Mouse (Mus musculus): ENCODE data around the gene Itpr3.

Gene Itpr3

DNA sequence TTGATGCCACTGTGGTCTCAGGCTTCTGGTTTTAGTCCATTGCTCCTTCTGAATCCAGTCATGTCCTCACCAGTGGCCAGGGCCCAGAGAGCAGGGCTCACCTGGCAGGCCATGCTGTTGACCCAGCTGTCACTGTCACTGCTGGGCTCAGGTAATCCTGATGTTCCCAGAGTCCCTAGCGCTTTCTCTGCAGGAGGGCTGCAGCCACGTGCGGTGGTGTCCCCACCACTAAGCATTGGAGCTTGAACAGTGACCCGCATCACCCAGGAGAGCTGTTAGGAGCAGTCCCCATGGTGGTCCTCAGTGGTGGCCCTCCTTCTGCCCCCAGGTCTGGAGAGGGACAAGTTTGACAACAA, 62.4 kb downstream of the Itpr3 start:
- DNase-seq (ENCODE audit: low spot score): no peak

DNA sequence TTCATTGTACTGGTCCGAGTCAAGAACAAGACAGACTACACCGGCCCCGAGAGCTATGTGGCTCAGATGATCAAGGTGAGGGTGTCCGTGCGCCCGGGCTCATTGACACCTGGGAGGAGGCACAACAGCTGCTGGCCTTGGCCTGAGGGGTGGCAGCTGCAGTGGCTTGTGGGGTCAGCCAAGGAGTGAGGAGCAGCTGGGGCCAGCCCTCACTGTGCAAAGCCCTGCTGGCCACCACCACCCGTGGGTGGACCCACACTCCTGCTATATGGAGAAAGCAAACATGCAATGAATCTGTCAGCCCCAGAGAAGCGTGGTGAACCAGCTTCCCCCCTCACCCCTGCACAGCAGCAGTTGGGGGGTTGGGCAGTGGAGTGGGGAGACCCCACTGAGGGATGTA, 62.9 kb downstream of the Itpr3 start:
- no peak for DNase-seq (ENCODE audit: low spot score)

DNA sequence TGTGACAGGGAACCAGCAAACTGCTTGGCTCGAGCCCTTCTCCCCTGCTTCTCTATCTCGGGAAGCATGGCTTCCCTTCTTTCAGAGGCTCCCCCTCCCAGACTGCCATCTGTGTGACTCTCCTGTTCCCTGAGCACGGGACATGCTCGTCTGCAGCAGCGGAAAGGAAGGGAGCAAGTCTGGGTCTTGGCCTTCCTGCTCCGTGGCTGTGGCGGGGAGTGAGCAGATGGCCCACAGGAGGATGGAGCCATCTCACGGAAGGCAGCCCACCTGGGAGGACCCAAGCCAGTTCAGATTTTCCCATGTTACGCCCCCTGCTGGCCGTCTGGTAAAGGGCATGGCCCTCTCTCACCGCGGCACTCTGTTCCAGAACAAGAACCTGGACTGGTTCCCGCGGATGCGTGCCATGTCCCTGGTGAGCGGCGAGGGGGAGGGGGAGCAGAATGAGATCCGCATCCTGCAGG, 63.5 kb downstream of the Itpr3 start:
- peak; percentile 47 for DNase-seq (ENCODE audit: low spot score)

DNA sequence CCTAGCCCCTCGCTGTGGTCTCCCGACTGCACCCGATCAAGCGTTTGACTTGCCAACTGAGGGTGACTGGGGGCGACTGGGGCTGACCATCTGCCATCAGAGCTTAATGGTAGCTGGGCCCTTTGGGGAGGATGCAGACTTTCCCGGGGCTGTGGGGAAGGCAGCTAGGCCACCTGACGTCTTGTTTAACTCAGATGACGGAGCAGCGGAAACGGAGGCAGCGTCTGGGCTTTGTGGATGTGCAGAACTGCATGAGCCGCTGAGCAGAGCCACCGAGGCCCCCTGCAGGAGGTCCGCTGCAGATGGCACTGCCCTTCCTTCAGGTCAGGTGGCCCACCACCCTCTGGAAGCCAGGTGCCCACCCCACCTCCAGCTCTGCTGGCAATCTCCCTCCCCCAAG, 64.2 kb downstream of the Itpr3 start:
- DNase-seq (ENCODE audit: low spot score): no peak

DNA sequence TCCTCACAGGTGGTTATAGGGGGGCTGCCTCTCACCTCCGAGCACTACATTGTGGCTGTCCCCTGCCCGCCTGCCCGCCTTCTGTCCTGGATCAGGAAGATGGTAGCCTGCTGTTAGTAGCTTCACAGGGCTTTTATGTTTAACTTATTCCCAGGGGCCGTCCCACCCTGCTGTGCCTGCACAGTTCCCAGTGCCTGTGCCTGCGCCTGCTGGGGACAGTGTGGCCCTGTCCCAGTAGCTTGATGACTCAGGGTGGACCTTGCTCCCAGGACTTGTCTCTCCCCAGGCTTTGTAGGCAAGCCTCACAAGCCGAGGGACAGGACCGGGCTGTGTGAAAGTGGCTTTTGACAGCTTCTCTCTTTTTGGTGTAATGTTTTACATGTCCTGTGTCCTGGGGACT, 64.7 kb downstream of the Itpr3 start:
- DNase-seq (ENCODE audit: low spot score): peak; percentile 76

DNA sequence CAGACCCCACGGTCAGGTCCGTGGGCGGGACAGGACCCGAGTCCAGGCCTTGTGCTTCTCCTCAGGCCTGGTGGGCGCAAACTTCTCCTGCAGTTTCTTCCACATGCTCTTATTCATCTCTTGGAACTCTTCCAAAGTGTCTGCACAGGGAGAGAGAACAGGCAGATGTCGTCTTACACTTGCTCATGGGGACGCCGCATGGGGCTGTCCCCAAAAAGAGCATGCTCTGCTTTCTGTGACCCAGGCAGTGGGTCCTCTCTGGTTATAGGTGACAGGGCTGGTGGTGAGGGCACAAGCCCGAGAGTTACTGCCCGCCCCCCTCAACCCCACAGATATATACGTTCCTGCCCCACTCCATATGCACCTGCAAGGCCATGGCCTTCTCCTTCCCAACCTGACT, 65.6 kb downstream of the Itpr3 start:
- no peak for DNase-seq (ENCODE audit: low spot score)

DNA sequence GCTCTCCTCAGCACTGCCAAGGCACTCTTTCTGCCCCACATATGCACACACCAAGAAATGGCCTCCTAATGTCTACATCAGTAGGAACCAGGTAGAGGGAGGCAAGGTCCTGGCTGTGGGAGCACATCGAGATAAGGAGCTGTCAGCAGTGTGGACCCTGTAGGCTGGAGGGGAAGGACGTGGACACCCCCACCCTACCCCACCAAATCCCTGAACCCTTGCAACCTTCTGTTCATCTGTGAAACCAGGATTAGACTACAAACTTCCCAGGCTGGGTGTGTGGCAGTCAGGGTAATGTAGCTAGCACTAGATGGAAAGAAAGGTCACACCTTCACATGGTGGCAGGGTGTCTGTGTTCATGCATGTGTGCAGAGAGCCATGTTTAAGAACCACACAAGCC, 66.0 kb downstream of the Itpr3 start:
- DNase-seq (ENCODE audit: low spot score): no peak

DNA sequence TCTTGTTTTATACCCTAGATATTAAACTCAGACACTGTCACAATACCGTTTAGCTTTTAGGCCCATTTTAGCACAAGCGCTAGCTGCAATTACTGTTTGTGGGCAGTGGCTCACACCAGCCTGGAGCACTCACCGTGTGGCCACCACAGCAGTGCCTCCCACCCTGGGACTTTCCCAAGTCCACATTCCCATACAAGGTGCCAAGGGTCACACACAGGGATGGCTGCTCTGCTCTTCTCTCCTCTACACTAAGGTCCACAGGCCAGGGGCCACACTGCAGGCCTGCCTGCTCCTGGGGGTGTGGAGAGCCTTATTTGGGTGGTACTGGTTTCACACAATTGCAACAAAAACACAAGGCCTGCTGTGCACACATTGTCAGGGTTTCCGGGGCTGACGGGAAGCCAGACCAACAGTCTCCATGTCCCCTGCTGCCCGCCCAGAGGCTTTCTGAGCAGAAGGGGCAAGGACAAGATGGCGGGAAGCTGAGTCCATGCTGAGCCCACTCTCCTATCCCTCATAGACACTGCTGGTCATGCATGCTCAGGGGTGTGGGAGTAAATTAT, 66.8 kb downstream of the Itpr3 start:
- DNase-seq (ENCODE audit: low spot score): no peak

DNA sequence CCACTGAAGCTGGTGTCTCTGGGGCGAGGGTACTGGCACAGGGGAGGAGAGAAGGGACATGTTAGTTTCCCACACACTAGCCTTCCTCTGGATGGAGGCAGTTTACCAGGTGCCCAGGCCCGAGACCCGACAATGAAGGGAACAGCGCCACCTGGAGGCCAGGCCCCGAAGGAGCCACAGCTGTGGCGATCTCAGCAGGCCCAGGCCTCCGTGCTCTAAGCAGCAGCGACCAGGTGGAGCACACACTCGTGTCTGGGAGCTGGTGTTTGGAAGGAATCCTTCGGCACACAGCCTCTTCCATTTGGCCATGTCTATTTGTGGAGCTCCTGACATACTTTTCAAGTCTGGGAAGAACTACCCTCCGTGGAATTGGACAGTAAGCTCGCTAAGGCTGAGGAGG, 68.1 kb downstream of the Itpr3 start:
- DNase-seq (ENCODE audit: low spot score): peak; percentile 49

DNA sequence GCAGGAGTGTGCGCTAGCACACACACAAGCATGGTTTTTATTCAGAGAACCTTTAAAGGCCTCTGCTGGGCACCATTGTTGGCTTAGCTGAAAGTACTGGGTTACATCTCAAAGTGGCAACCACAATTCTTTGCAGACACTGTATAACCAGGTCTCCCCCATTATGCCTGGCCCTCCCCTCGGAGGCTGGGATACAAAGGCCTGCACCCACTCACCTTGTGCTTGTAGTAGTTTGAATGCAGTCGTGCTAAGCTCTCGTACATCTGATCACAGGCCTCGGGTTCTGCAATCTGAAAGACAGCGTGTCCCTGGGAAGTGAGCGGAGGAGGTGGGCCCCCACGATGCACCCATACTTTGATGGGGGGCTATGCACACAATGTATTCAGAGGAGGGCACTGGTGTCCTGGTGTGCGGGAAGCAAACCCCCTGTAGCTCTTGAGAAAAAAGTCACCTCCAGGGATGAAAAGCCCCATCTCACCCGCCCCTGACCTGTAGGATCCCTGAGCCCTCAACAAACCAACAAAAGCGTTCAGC, 68.6 kb downstream of the Itpr3 start:
- DNase-seq (ENCODE audit: low spot score): no peak

DNA sequence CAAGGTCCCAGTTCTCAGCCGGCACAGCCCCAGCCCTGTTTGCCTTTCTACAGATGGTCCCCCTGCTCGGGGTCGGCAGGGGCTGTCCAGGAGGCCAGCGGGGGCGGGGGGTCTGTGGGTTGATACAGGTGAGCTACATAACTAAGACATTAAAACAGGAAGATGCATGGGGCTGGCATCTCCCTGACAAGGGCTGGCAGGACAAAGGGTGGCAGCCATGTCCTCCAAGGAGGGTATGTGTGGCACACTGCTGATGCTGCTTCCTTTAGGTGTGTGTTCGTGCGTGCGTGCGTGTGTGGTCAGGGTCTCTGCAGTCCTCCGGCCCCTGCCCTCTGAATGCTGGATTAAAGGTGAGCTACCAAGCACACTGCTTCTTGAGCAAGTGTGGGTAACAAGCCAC, 69.9 kb downstream of the Itpr3 start:
- DNase-seq (ENCODE audit: low spot score): no peak

DNA sequence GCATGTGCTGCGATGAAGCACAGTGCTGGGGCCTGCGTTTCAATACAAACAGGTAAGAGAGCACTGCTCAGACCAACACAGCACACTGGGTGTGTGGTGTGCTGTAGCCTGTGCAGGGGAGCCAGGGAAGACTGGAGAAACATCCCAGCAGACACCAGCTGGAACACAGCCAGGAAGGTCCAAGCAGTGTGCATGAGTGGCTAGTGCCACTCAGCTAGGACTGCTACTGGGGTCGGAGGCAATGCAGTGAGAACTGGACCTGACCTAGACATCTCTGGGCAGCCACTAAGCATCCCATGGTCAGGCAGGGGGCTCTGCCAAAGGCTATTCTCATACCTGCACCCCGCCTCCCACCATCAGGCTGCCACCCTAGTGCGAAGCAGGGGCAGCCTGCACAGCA, 71.1 kb downstream of the Itpr3 start:
- no peak for DNase-seq (ENCODE audit: low spot score)

DNA sequence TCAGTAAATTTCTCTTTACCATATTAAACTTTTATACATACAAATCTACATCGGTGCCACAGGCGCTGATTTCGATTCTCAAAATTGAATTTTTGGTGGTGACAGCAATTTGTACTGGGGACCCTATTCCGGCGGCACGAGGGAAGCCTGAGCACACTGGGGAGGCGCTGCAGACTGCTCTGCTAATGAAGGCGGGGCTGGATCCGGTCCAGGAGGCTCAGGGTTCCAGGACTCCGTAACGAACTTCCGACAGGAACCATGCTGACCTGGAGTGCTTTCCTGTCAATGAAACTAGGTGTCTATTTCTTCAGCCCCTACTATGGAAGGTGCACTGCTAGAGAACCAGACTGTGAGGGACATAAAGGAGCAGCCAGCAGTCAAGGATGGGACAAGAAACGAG, 72.2 kb downstream of the Itpr3 start:
- DNase-seq (ENCODE audit: low spot score): no peak

DNA sequence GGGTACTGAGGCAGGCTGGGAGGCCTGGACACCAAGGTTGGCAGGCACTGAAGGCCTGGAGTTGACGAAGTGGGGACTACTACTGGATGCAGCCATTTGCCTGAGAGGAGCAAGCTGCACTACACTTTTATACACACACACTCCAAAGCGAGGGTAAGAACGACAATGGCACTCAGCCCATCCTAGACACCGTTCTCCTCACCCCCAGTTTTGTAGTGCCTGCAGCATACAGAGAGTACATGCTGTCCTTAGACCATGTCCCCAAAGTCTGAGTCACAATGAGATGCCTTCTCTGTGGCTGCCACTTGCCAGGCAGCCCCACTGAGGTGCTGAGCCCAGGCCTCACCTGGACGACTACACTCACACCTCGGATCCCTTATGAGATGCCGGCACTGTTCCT, 72.7 kb downstream of the Itpr3 start:
- DNase-seq (ENCODE audit: low spot score): no peak

DNA sequence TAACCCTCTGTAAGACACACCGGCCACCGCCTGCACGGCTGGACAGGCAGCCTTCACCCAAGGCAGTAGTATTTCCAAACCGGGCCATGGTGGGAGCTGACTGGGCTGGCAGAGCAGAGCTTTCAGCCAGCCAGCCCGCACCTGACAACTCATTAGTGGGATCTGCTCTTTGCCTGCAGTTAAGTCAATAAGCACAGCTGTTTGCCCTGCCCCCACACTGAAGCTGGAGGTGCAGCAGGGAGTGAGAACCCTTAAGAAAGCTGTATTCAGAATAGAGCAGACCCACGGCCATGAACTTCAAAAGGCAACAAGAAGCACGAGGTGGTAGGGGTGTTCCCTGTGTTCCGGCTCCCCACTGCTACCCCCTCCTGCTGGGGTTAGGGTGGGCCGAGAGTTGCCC, 73.1 kb downstream of the Itpr3 start:
- DNase-seq (ENCODE audit: low spot score): no peak

DNA sequence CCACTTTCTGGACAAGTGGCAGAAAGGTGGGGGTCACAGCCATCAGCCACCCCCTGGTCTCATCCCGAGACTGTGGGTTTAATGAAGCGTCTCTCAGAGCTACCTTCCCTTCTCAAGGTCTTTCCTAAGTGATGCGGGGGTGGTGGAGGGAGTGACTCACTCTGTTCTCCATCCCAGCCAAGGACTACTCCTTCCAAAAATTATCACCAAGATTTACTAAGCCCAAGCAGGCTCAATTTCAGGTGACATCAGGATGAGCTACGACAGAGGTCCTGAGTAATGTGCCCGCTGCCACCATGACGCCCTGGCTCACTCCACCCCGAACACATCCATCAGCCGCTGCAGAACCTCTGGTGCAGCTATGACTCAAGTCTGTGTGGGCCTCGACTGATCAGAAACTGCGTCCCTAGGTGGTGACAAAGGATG, 74.1 kb downstream of the Itpr3 start:
- no peak for DNase-seq (ENCODE audit: low spot score)

DNA sequence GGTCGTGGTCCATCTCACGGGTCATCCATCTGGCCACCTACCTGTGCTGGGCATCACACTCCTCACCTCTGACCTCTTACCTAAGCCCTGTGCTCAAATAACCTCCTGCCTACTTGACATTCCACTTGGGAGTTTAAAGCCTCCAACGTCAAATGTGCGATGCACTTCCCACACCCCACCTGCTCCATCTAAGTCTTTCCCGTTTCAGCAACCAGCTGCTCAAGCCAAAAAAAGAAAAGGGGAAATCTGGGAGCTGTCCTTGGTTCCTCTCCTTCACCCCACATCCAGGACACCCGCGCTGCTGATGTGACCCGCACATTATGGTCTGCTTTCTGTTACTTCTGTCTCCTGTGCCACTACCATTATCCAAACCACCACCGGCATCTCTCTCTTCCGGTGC, 75.1 kb downstream of the Itpr3 start:
- no peak for DNase-seq (ENCODE audit: low spot score)

DNA sequence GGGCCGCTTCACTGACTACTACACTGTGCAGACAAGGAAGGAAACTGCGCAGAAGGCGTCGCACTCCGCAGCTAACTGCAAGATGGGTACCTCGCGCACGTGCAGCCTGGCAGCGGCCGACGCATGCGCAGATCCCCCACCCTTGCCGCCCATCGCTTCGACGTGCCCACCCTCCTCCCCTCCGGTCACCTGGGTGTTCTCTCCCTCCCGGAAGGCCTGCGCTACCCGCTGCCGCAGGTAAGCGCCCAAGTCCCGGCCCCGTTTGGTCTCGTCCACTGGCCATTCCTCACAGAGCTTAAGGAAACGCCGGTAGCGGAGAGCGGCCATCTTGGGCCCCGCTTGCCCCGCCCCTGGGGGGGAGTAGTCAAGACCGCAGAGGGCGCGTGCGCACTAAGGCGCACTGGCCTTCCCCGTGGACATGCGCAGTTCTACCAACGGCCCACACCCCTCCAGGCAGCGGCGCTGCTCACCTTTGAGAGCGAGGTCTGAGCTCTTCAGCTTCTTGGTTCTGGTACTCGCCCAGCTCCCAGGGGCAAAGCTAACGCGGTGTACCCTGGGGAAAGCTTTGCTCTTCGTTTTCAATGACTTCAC, 76.5 kb downstream of the Itpr3 start, which contains the start of gene Uqcc2:
Uqcc2 (minus strand) TSS at position 366 of the 591 bp plus-strand sequence.
- peak; percentile 97 for DNase-seq (ENCODE audit: low spot score)

DNA sequence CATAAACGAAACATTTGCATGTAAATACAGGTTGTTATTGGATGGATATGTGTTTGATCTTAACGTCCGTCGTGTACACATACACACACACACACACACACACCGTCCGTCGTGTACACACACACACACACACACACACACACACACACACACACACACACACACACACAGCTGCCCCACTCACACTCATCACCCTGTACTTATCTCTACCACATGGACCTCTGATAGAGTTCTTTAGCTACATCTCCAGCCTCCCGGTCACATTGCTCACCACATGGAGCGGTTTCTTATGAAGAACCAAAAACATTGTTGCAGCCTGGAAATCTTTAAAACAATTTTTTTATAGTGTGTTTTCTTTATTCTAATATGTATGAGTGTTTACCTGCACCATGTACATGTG, 77.1 kb downstream of the Itpr3 start:
- no peak for DNase-seq (ENCODE audit: low spot score)

DNA sequence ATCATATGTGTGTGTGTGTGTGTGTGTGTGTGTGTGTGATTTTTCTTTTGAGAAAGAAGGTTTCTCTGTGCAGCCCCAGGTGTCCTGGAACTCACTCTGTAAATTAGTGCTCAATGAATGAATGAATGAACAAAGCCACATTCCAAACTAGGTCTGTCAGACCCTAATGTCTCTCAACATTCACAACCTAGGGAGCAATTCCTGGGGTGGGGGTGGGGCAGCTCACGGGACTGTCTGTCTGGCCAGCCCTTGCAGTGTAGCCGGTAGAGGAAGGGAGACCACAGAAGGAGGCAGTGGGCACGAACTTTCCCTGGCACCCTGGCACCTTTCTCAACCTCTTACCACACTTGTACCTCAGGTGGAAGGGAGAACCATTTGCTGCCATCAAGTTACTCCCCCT, 77.6 kb downstream of the Itpr3 start:
- DNase-seq (ENCODE audit: low spot score): no peak

DNA sequence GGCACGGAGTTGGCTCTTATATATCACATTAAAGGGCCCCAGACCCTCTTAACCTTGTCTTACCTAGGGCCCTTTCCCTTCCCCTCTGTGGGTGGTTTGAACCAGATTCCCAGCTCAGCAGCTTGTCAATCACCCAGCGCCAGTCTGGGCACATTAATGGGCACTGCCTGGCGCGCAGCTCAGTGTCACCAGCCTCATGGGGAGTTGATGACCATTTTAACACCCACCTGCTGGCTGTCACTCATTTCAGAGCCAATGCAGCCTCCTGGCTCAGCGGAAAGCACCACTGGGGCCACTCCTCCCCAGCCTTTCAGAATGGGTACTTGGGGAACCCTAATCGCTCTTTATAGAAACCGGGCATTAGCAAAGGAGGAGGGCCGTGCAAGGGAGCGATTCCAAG, 81.3 kb downstream of the Itpr3 start:
- no peak for DNase-seq (ENCODE audit: low spot score)

DNA sequence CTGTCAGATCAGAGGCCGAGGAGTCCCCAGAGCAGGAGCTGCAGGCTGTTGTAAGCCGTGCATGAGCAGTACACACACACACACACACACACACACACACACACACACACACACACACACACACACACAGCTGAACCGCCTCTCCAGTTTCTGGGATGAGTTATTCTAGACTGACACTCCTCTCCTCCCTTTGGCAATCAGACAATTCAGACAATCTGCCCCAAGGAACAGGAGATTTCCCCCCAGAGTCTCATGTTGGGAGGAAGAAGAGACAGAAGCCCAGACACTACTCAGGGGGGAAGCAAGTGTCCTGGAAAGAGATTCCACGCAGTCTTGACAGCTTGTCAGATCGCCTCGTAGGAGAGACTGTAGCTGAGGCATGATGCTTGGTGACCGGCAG, 82.2 kb downstream of the Itpr3 start:
- DNase-seq (ENCODE audit: low spot score): no peak

DNA sequence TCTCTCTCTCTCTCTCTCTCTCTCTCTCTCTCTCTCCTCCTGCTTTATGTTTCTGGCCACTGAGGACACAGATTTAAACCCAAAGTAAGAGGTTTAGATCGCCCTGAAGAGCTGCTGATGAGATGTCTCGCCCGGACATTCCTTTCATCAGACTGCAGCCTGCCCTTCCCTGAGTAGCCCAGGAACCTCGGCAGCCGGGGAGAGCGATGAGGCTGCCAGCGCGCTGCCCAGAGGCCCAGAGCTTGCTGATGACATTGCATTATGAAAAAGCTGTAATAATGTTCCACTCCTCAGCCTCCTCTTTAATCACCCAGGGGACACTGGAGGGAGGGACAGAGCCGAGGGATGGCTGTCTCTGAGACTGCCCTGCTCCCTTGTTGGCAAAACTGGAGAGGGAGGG, 83.2 kb downstream of the Itpr3 start:
- DNase-seq (ENCODE audit: low spot score): no peak

DNA sequence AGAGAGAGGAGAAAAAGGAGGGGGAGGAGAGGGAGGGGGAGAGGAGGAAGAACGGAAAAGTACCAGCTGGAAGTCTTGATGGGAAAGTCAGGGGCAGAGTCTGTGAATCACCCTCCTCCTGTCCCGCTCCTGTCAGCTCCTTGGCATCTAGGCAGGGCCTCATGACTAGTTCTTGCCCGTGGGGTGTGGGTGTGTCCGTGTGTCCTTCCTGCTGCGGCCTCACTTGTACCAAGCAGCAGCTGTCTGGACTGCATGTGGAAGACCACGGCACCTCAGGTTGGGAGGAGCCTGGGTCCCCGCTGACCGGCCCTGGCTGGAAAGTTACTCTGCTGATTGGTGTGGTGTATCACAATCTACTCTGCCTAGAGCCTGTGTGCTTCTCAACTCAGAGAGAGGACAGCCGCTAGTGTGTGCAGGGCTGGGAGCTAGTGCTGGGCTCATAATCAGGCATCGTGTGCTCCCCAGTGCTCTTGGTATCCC, 84.9 kb downstream of the Itpr3 start:
- no peak for DNase-seq (ENCODE audit: low spot score)
